Mouse (Mus musculus) 3T3-L1 (cell line): ENCODE measurements at regions not wholly inside any gene's neighbourhood (a gene's known extent, or its start where the extent isn't known, plus 50 kb on each side); places are given as distances from the start of the nearest gene placed in this dataset.
A peak's percentile ranks its signal among the peaks of the same experiment; 100 is the strongest.

Source experiments
- DNase-seq: peaks from one replicate; pipeline ENCODE4 v3.0.0-alpha.2; 2015; ENCODE audit warnings: low read depth, low spot score

DNA sequence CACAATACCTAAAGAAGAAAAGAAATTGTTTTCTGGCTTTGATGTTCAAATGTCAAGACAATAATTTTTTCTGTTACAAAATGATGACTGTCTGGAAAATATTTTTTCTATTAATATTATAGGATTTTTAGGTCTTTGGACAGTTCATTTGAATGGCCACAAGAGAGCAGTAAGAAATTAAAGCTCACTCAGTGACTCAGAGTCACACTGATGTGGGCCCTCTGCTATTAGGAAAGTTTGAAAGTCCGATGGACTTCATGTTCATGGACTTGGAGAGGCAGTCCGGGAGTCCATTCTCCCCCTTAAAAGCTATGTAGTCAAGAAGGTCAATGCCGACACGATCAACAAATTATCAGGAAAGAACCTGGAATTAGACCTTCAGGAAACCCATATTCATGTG lies 657.0 kb downstream of the Mecom start:
- DNase-seq = peak; percentile 84

DNA sequence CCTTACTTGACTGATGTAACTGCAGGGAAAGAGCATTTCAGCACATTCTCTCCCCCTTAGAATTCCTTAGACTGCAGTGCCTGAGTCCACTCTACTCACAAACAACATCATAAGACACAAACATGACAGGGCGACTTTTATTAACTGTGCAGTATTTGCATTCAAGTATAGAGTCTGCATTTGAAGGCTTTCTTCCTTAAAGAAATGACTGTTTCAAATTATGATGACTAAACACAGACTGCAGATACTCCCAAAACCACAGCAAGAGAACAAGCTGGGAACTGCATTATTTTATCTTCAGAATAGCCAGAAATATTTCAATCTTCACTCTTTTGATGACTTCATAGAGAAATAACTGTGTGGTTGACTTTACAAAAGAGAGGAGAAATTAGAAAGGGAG lies 657.5 kb downstream of the Mecom start:
- DNase-seq = peak; percentile 74

DNA sequence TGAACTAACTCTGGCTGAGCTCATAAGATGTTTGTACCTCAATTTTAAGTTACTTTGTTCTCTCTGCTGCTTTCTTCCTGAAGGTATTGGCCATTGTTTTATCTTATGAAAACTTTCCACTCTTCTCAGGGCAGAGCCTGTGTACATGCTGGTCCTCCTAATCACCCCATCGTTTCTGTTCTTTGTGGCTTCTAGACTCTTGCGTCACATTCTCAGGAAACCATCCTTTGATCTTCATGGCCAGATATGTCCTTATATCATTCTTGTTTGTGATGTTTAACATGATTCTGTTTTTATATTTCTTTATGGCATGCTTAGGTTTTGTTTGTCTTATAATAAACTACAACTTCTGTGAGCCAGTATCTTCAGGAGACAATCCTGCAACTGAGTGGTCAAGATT lies 658.2 kb downstream of the Mecom start:
- no peak for DNase-seq

DNA sequence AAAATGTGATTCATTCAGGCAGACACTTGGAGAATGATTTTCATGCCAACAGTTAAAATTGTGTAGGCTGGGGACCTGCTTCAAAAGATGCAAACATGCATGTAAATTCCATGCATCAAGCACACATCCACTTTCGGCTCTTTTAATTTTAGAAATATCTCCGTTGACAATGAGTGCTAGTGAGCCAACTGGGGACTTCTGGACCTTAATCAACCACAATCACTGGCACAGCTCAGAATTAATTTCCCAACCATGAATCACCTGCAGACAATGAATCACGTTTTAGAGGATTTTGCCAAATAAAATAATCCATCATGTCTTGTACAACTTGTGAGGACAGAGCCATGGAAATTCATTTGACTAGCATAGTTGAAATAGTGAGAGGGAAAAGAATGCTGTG lies 667.8 kb downstream of the Mecom start:
- DNase-seq = peak; percentile 88

DNA sequence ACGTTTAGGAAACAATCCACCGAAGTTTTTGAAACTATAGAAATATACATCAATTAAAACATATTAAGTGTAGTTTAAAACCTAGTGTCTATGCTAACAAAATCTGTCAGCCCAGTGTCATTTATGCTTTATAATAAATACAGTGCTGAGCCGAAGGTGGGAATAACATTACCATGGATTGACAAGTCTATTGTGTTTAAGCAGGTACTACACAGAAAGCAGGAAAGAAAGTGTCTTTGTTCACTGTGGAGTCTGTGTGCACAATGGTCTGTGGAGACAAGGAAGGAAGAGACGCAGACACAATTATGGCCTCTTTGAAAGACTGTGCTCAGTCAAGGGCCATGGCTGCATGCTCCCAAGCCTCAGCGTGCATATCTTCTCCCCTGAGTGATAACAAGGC lies 672.0 kb downstream of the Mecom start:
- no peak for DNase-seq

DNA sequence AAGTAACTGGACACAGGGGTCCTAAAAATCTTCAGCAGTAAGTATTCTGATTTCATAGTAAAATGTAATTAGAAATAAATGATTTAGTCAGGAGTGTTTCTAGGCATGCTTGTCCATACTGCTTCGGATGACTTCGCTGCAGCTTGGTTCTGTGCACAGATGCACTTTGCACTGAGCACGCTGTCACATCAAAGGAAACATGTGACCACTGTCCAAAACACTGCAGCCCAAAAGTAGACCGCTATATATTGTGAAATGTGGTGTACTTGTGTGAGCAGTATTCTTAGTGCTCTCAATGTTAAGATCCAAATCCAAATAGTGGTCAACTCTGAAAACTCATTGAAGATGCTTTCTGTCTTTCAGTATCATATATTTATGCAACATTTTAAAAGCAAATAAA lies 685.4 kb downstream of the Mecom start:
- DNase-seq = no peak

DNA sequence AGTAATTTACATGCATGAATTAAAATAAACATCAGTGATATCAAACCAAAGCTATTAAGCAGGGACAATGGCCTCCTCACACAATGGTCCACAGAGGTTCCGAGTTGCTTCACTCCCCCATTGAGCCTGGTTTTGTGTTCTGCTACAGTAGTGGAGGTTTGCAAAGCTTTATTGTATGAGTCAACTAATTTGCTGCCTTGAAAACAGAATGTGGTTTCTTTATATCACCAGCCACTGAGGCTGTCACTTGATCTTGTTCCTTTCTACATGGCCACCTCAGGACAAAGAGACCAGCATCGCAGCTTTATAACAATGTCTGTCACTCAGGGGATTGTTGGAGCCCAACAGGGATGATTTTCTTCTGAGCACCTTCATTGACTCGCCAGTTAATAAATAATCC lies 695.3 kb downstream of the Mecom start:
- no peak for DNase-seq

DNA sequence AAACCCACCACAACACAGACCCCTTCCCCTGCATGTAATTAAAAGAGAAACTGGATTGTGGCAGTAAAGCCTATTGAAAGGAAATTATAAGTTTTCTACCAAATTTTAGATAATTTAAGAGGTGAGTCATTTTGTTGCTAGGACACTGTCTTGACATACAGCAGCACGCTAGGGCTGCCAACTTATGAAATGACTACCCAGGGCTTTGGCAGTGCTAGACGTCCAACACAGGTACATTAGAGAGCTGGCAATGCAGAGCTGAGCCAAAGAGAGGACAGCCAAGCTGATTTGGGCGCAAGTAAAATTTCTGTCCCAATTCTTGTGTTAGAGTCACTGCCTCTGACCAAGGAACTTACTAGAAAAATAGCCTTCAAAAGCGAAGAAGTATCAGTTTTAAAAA lies 712.4 kb downstream of the Mecom start:
- no peak for DNase-seq

DNA sequence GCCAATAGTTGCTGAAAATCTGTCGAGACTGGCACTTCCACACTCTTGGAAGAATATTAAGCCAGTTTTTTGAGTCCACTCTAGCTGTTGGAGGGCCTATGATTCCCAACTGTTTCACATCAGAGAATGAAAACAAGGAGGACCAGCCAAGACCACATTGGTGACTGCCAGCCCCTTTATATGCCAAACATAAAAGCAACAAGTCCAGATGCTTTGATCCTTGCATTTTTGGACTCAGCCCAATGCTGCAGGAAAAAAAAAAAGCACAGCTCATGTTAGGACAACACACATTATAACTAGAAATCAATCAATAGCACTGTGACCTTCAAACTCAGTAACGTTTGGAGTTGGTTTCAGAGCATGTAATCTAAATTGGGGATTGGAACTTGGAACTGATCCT lies 712.9 kb downstream of the Mecom start:
- no peak for DNase-seq

DNA sequence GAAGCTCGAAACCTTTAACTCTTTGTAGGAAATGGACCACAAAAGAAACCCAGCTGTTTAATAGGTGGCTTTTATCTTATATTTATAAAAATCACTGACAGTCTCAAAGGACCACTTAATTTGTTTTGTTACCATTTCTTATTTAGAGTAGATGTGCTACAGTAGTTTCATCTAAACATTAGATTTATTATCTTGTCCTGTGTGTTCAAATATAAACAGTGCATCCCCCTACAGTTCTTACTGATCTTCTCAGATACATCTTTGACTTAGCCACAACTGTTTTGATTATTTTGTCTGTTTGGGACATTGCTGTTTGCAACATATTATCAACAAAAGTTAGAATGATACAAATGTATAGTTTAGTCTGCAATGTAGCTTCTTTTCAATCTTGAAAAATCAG lies 716.5 kb downstream of the Mecom start:
- no peak for DNase-seq

DNA sequence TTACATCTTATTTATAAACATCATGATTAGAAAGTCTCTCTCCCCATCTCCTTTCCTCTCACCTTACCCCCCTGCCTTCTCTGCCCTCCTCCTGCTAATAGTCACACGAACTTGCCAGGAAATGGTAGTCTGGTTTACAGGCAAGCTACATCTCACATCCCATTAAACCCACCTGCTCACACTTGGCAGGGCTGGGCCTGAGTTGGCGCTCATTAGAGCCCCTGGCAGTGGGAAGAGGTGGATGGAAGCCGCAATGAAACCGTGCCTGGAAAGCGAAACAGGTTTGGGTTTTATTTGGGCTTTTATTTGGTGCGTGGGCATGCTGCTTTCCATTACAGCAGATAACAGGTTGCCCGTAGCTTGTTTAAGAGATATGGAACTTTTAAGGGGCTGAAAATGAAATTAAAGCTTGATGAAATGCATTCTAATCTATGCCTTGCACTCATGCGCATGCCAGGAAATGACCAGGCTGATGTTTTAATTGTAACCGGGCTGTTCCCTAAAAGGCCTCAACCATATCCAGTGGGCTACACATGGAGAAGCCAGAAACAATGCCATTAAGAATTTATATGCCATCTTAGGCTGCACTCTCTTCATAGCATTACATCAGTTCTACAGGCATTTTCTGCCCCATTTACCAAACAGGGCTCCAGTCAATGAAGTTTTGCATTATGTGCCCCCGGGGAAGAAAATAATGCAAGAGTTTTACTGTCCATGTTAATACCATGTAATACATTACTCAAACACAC lies 725.0 kb downstream of the Mecom start:
- no peak for DNase-seq

DNA sequence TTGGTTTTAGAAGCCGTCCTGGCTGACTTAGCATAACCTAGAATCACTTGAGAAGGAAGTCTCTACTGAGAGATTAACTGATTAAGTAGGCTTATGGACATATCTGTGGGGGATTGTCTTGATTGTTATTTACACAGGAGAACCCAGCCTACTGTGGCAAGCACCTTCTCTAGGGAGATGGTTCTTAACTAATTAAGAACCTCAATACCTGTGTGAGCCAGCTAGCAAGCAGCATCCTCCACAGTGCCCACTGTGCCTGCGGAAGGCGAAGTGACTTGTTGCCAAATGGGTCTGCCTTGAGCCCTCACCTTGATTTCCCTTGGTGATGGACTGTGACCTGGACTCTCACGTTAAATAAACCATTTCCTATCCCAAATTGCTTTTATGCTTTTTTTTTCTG lies 730.8 kb downstream of the Mecom start:
- no peak for DNase-seq

DNA sequence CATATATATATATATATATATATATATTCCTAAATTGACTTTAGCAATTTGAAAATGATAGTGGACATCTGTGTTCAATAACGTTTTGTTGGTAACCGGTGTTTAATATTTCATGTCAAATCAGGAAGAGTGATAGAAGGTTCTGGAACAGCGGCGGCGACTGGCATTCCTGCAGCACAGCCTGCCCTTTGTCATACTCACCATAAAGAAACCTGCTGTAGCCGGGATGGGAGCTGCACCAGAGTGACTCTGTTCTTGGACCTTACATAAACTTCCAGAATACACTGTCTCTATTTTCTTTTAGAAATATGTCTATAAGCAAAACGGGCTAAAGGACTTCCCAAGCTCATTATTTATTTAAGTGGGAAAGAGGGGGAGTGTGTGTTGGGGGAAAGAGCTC lies 731.5 kb downstream of the Egfem1 start:
- no peak for DNase-seq

DNA sequence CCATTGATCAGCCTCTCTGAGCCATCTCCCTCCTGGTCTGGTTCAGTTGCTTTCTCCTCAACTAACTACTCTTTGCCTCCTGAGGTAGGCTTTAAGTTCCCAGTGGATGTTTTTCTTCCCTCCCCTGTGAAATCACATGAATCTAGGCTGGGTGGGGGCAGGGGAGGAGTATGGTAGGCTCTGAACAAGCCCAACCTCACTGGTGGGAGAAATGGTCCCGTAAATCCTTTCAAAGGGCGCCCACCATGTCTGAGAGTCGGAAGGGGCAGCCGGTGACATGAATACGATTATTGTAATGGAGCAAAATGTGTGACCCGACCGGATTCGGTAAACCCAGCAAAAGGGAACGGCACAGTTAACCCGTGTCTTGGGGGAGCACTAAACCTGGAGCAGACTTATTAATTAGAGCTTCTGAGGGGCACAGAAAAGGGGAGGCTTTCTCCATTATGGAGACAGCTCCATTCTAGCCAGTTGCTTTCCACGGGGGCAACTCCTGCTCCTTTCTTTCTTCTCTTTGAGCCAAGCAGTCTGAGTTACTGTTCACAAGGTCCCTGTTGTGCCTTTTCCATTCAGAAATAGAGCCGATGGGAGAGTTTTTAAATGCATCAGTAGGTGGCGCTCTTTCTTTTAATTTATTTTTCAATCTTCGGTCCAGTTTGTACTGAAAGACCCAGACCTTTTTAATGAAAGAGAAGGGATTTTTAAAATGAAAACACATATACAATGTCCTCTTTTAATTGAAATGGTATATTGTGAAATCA lies 730.8 kb downstream of the Egfem1 start:
- DNase-seq = peak; percentile 80

DNA sequence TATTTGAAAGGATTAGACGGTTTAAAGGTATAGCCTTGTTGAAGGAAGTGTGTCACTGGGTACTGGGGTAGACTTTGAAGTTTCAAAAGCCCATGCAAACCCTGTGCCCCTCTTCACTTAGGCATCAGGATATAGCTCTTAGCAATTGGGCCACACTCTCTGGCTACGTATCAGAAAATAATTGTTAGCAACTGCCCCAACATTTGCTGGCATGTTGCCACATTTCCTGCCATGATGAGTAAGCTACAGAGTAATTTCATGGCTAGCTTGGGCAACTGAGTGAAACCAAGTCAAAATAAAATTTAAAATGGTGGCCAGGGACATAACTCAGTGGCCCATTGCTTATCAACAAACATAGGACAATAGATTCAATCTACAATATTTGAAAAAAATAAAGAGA lies 724.2 kb downstream of the Egfem1 start:
- peak; percentile 68 for DNase-seq

DNA sequence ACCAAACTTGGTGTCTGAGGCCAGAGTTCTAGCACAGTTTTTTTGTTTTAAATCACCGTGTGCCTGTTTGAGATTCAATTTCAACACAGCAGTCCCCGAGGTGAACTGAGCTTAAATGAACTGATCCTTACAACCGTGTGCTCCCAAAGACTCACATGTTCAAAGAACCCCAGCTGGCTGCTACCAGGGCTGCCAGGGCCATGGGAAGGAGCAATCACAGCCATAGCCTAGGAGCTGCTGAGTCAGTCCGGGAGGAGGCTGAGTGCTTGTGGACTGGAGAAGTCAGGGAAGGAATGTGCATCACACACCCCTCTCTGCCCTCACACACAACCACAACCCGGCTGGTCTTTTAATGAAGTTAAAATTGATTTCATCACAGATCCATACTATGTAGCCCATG lies 721.6 kb downstream of the Egfem1 start:
- DNase-seq = peak; percentile 59

DNA sequence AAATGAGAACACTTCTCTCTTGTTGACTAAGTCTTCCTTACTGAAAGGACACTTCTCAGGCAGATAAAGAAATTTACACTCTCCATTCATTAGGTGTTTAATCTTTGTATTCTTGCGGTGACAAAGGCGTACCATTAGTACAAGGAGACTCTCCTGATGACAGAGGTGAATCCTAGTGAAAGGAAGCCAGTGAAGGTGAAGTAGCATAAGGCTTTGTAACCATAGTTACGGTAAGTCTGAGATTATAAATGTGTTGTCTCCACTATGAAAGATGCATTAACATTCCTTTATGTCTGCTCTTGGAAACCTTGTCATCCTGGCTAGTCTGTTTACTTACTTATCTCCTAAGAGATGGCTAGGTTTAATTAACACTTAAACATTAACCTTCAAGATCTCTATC lies 719.3 kb downstream of the Egfem1 start:
- DNase-seq = no peak

DNA sequence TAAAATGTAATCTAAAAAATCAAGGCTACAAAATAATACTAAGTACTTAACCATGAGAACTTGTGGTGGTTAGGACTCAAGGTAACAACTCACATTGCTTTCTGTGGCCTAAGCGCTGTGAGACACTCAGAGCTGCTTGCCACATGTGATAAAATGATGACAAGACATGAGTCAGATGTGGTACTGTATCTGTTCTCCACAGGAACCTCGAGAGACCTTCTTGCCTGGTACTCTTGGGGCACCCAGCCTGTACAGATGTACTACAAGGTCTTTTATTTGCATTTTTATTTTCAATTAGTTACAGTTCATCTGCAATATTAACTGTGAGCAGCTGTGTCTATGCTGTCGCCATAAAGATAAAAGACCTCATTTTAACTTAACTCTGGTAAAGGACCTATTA lies 692.5 kb downstream of the Egfem1 start:
- peak; percentile 19 for DNase-seq

DNA sequence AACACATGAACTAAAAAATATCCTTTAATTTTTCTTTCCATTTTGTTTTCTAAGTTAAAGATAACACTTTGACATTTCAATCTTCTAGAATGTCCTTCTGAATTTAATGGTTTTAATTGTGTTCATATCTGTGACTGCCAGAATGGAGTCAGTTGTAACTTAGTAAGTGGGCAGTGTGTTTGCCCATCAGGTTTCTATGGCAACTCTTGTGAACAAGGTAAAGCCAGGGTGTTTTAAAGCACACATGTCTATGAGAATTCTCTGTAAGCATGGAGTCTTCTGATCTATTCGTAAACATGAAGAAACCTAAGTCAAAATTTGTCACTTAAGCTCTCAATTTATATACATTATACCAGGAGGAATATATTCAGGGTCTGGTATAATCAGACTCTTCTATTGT lies 689.4 kb downstream of the Egfem1 start:
- DNase-seq = no peak

DNA sequence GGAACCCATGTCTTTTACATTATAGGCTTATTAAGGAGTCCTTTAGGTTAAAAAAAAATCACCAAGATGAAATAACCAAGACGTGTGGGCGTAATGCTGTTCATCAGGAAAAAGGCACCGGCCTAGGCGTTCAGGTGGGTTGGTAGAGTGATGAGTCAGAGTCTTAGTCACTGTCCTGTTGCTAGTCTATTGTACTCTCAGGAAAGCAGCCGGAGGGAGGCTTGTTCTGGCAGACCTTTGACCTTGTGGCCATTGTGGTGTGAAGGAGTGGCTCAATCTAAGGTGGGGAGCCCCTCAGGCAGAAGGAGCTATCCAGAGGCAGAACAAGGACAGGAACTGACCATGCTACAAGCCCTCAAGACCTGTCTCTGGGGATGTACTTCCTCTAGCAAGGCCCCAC lies 686.8 kb downstream of the Egfem1 start:
- DNase-seq = peak; percentile 53

DNA sequence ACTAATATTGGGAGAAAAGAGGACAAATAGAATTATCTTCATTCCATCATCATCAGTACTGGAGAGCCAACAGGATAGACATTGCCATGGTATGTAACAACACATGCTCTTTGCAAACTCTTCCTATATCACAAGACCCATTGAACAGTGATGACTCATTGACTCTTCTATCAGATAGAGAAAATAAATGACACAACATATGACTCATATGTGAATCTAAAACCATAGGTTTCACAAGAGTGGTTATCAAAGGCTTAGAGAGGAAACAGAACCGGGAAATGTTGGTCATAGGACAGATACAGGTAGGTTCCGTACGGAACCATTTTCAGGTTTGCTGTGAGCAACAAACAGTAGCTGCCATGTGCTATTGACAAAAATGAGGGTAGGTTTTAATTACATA lies 682.2 kb downstream of the Egfem1 start:
- peak; percentile 22 for DNase-seq

DNA sequence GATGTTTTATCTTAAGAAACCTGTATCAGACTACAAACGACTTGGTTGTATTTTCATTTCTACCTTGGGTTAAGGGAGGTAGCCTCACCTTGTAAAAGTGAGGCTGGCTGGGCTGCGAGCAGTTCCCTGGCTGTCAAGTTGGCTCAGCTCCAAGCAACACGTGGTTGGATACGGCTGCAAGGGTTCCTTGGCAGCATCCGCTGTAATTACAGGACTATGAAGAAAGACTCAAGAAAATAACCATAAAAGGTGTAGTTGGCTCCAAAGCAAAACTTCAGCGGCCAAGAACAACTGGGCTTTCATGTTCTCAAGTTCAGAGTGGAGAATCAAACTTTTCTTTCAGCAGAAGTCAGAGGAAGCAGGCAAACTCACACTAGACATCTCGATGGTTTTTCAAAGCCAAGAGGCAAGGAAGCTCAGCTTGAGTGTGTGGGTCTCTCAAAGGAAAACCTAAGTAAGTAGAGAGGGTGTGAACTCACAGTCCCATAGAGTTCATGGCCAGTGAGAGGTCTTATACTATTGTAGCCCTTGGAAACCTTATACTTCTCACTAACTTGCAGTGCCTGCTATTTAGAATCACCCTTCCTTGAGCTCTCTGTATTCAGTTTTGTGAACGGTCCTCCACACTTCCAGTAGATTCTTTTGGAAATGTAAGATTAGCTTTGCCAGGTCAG lies 676.1 kb downstream of the Egfem1 start:
- no peak for DNase-seq
